Mouse (Mus musculus): Measurements from ENCODE around the gene Zfpm1. TPM values are rescaled to one million over a fixed set of nuclear protein-coding genes. Genes with fewer than 3 reads are reported as not detected.

Gene Zfpm1
- polyA plus RNA-seq, 1 experiment from 2014 or later: 5.7 TPM

DNA sequence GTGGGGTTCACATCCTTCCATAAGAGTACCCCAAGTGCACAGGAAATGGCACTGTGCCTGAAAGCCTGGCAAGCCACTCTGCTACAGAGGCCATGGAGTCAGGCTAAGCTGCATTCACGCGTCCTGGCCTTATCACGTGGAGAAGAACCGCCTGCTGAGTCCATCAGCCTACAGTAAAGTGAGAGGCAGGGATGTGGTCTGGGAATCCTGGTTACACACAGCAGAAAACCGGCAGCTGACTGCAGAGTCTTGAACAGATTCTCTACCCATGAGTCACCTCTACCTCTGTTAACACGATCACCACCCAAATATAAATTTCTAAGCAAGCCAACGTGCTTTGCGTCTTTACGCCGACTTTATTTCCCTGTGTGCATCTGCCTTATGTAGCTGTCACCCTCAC, 86.6 kb downstream of the Zfpm1 start:
- DNase-seq (no peak), ATAC-seq (no peak)
- Histone ChIP-seq H3K4me1 (ENCODE audit: insufficient read depth) (peaks cover 5% of the 10 kb centered on the region; the same call in 1 of the 2 replicates), H3K27ac (ENCODE audit: low read depth) (no peak overlapping the region), H3K4me2 (ENCODE audit: low read depth, low read length) (no peak overlapping the region), H3K27me3 (ENCODE audit: insufficient read depth, low read length) (0 out of 2 replicates have a peak, but pooled peaks cover 3% of the 10 kb centered on the region), H3K4me3 (ENCODE audit: low read depth, low read length) (no peak overlapping the region), H3K36me3 (replicated peaks; ENCODE audit: insufficient read depth, low read length) (no peaks in the 10 kb centered on the region), H3K9ac (replicated peaks) (no peak overlapping the region), H3K9me3 (ENCODE audit: low read length) (no peaks in the 10 kb centered on the region)
- no peak for TF ChIP-seq EP300 (IDR thresholded peaks at IDR 0.05; ENCODE audit: low read depth)
- TF ChIP-seq CTCF (IDR thresholded peaks at IDR 0.05; ENCODE audit: low read depth): no peak
- WGBS (ENCODE audit: insufficient replicate concordance): 74% methylated on average over 10 of the region's 10 CpGs

DNA sequence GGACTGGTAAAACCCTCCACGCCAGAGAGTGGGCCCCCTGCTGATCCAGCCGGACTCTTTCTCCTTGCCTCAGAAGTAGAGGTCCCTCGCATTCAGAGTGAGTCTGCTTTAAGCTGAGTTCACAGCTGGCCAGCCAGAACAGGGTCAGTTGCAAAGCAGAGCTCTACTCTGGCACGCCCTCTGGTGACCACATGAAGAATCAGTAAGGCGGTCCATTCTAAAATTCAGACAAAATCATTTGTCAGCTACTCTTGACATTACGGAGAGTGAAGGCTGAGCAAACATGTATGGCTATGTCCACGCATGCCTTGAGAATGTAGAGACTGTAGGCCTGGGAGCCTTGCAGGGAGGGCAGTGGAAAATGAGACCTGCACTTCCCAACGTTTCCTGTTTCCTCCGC, 87.7 kb downstream of the Zfpm1 start:
- Histone ChIP-seq H3K9me3 (ENCODE audit: low read length) (no peaks in the 10 kb centered on the region), H3K9ac (replicated peaks) (no peak overlapping the region), H3K27me3 (ENCODE audit: insufficient read depth, low read length) (0 out of 2 replicates have a peak, but pooled peaks cover 3% of the 10 kb centered on the region), H3K36me3 (replicated peaks; ENCODE audit: insufficient read depth, low read length) (no peaks in the 10 kb centered on the region), H3K27ac (ENCODE audit: low read depth) (no peak overlapping the region; the same call in 1 of the 2 replicates), H3K4me1 (ENCODE audit: insufficient read depth) (peaks cover 5% of the 10 kb centered on the region; the same call in 1 of the 2 replicates), H3K4me3 (ENCODE audit: low read depth, low read length) (no peak overlapping the region), H3K4me2 (ENCODE audit: low read depth, low read length) (no peak overlapping the region)
- TF ChIP-seq EP300 (IDR thresholded peaks at IDR 0.05; ENCODE audit: low read depth) (no peak), CTCF (IDR thresholded peaks at IDR 0.05; ENCODE audit: low read depth) (peak; percentile 91)
- peak; percentile 72 for ATAC-seq
- DNase-seq: peak; percentile 77
- WGBS (ENCODE audit: insufficient replicate concordance): 9% methylated on average over 9 of the region's 9 CpGs

DNA sequence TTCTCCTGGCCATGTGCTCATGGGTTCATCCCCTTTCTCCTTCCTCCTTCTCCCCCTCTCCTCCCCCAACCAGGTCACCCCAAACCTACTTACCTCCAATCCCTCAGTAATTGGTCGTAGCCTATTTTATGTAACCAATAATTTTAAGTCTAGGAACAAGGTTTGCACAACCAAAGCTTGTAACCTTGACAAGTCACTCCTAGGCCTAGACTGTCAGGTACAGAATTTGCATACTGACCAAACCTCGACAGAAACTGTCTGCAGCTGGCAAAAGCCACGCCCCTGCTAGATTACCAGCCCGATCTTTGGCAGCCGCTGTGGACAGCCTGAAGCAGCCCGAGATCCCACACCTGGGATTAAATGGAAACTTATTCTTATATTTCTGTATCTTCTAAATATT, 89.8 kb downstream of the Zfpm1 start:
- no peak overlapping the region for H3K4me2 ChIP-seq (ENCODE audit: low read depth, low read length)
- no peaks in the 10 kb centered on the region for H3K9me3 ChIP-seq (ENCODE audit: low read length)
- no peak for TF ChIP-seq EP300 (IDR thresholded peaks at IDR 0.05; ENCODE audit: low read depth)
- TF ChIP-seq CTCF (IDR thresholded peaks at IDR 0.05; ENCODE audit: low read depth): no peak
- no peak overlapping the region for H3K27ac ChIP-seq (ENCODE audit: low read depth)
- 0 out of 2 replicates have a peak, but pooled peaks cover 3% of the 10 kb centered on the region for H3K27me3 ChIP-seq (ENCODE audit: insufficient read depth, low read length)
- no peaks in the 10 kb centered on the region for H3K36me3 ChIP-seq (replicated peaks; ENCODE audit: insufficient read depth, low read length)
- ATAC-seq (no peak), DNase-seq (no peak)
- no peak overlapping the region for H3K9ac ChIP-seq (replicated peaks)
- peaks cover 11% of the 10 kb centered on the region for H3K4me1 ChIP-seq (ENCODE audit: insufficient read depth)
- no peak overlapping the region for H3K4me3 ChIP-seq (ENCODE audit: low read depth, low read length)
- WGBS (ENCODE audit: insufficient replicate concordance): 51% methylated on average over 6 of the region's 6 CpGs

DNA sequence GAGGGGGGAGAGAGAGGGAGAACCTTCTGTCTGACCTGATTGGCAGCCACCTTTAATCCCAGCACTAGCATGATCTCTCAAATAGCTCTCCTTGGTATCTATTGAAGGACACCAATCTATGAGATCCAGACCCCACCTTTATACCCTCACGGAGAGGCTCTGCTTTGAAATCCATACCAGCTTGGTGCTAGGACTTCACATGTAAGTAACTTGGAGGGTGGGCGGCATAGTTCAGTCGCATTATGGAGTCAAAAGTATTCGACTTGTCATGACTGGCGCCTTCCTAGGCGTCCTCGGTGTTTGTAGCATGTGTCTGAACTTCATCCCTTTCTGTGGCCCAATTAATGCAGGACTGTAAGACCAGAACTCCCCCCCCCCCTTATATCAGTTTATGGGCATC, 93.4 kb downstream of the Zfpm1 start:
- TF ChIP-seq CTCF (IDR thresholded peaks at IDR 0.05; ENCODE audit: low read depth): no peak
- no peak for TF ChIP-seq EP300 (IDR thresholded peaks at IDR 0.05; ENCODE audit: low read depth)
- Histone ChIP-seq H3K9me3 (ENCODE audit: low read length) (no peaks in the 10 kb centered on the region), H3K9ac (replicated peaks) (no peak overlapping the region), H3K27me3 (ENCODE audit: insufficient read depth, low read length) (no peaks in the 10 kb centered on the region), H3K36me3 (replicated peaks; ENCODE audit: insufficient read depth, low read length) (peaks cover 8% of the 10 kb centered on the region), H3K27ac (ENCODE audit: low read depth) (no peak overlapping the region; the same call in 1 of the 2 replicates), H3K4me2 (ENCODE audit: low read depth, low read length) (peak overlapping the region; percentile 81), H3K4me1 (ENCODE audit: insufficient read depth) (peaks cover 17% of the 10 kb centered on the region), H3K4me3 (ENCODE audit: low read depth, low read length) (peak overlapping the region; percentile 97; the same call in 1 of the 2 replicates)
- ATAC-seq (no peak), DNase-seq (no peak)
- 85% methylated on average over 7 of the region's 7 CpGs for WGBS (ENCODE audit: insufficient replicate concordance)

DNA sequence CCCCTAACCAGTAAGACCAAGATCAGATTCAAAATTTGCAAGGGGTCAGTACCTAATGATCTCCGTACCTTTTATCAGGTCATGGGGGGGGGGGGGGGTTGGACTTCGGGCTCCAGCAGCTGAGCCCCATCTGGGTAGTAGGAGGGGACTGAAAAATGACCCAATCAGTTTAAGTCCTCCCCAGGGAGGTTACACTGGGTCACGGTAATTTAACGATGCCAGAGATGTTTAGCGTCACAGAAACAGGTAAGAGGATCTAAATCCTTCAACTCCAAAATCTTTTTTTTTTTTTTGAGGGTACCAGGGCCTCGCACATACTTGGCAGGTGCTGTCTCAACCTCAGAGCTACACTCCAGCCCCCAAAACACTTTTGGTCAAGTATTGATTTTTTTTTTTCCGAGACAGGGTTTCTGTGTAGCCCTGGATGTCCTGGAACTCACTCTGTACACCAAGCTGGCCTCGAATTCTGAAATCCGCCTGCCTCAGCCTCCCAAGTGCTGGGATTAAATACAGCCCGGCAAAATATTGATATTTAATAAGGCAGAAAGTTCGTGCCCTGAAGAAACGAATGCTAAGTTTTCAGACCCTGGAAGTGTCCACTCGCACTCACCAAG, 93.9 kb downstream of the Zfpm1 start:
- ATAC-seq (peak; percentile 2; the same call in 1 of the 2 replicates), DNase-seq (no peak)
- Histone ChIP-seq H3K4me2 (ENCODE audit: low read depth, low read length) (peak overlapping the region; percentile 81), H3K4me3 (ENCODE audit: low read depth, low read length) (peak overlapping the region; percentile 97), H3K36me3 (replicated peaks; ENCODE audit: insufficient read depth, low read length) (peaks cover 8% of the 10 kb centered on the region), H3K27ac (ENCODE audit: low read depth) (peak overlapping the region; percentile 80), H3K9ac (replicated peaks) (peak overlapping the region; percentile 65), H3K4me1 (ENCODE audit: insufficient read depth) (peaks cover 17% of the 10 kb centered on the region), H3K27me3 (ENCODE audit: insufficient read depth, low read length) (no peaks in the 10 kb centered on the region), H3K9me3 (ENCODE audit: low read length) (no peaks in the 10 kb centered on the region)
- no peak for TF ChIP-seq CTCF (IDR thresholded peaks at IDR 0.05; ENCODE audit: low read depth)
- no peak for TF ChIP-seq EP300 (IDR thresholded peaks at IDR 0.05; ENCODE audit: low read depth)
- 18% methylated on average over 13 of the region's 13 CpGs for WGBS (ENCODE audit: insufficient replicate concordance)

DNA sequence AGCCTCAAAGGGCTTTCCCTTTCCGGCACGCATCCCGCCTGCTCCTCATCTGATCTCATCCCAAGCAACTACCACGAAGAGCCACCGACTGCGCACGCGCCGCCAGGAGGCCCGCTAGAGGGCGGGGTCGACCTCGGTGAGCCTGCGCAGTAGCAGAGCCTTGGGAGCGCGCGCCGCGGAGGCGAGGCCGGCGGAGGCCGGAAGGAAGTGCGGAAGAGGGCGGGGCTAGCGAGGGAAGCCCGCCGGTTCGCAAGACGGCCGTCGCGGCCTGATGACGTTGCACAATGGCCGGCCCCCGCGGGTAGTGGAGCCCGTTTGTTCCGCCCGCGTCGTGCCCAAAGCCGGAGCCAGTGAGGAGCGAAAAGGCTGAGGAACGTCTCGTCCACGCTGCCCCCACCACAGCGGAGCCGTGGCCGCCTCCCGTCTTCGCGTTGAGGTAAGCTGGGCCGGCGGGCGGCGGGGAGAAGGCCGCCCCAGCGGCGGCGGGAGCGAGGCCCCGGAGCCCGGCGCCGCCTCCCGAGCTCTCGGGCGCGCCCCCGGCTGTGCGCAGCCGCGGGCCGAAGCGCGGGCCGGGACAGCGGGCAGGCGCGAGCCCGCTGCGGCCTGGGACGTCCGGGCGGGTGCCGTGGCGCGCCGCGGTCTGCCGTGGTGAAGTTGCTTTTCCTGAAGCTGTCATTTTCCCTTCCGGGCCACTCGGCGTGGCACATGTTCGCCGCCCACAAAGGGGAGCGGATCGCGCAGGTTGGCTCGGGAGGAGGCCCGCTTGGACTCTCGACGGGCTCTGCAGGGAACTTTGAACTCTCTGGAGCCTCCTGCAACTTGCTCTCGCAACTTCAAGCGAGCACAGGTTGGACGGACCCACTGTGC, 94.7 kb downstream of the Zfpm1 start, which contains the start of gene Zc3h18:
TSS of gene Zc3h18 (plus strand) at position 245 of the 867 bp plus-strand sequence.
- peak; percentile 100 for DNase-seq
- Histone ChIP-seq H3K9me3 (ENCODE audit: low read length) (no peaks in the 10 kb centered on the region), H3K27ac (ENCODE audit: low read depth) (peak within 1 kb of the TSS; percentile 99), H3K36me3 (replicated peaks; ENCODE audit: insufficient read depth, low read length) (peaks cover 8% of the 10 kb centered on the region), H3K4me1 (ENCODE audit: insufficient read depth) (peaks cover 17% of the 10 kb centered on the region), H3K27me3 (ENCODE audit: insufficient read depth, low read length) (no peaks in the 10 kb centered on the region), H3K4me3 (ENCODE audit: low read depth, low read length) (peak within 1 kb of the TSS; percentile 97), H3K4me2 (ENCODE audit: low read depth, low read length) (peak within 1 kb of the TSS; percentile 82), H3K9ac (replicated peaks) (peak within 1 kb of the TSS; percentile 84)
- WGBS (ENCODE audit: insufficient replicate concordance): under 1% methylated on average over 72 of the region's 107 CpGs
- peak; percentile 95 for ATAC-seq
- TF ChIP-seq CTCF (IDR thresholded peaks at IDR 0.05; ENCODE audit: low read depth) (peak; percentile 76), EP300 (IDR thresholded peaks at IDR 0.05; ENCODE audit: low read depth) (no peak)
